Mouse (Mus musculus) cerebellum, postnatal 14 days (tissue): ENCODE results near the gene Fam222b.
A peak's percentile ranks its signal among the peaks of the same experiment; 100 is the strongest.
"Not testable (repeated sequence)": the region's sequence is repeated elsewhere in the genome, so short reads cannot be mapped to it uniquely, and the experiment has no call there.

Experiments used
- DNase-seq, 2 experiments: peaks; one replicate each; pipeline ENCODE4 v3.0.0; 2021; ENCODE audit warnings: mixed read lengths in 2 of 2

Fam222b gene

DNA sequence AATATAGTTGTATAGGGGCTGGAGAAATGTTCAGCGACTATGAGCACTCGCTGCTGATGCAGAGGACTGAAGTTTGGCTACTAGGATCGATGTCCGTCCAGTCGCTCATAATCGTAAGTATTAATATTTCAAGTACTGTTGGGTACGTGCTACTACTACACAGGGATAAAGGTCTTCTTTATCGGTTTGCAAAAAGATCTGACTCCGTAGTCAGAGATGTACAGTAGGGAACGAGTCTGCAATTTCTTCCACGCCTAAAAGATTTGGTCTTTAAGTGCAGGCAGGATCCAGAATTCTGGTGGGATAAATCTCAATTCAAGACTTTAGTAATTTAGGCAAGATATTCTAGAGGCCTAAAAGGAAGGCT lies 340 bp upstream of the Fam222b start:
- no peak for DNase-seq

DNA sequence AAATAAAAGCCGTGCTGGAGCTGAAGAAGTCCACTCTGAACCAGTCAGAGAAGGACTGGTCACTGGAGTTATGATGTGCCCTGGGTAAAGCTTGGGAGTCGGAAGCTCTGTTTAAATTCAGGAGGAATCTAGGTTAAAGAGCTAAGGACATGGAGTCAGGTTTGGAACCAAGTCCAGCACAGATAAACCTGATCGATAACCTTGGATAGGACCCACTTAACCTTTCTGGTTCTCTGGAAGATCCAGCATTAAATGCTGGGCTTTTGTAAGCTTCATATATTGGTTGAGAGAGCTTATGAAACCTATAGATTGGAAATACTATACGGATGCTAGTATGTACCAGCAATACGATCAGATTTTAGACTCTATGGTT lies 670 bp downstream of the Fam222b start:
- no peak for DNase-seq

DNA sequence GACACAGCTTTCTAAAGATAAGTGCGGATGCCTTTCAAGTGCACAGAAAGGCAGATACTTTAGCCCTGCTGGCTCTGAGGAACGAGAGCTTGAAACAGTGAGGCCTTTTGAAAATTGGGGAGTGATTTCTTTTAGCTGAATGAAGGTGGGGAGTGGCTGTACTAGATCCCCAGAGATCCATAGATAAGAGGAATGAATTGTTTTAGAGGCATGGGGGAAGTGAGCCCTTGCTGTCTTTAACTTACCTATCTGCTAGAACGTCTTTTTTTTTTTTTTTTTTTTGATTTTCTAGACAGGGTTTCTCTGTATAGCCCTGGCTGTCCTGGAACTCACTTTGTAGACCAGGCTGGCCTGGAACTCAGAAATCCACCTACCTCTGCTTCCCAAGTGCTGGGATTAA lies 2.6 kb downstream of the Fam222b start:
- DNase-seq, result no peak

DNA sequence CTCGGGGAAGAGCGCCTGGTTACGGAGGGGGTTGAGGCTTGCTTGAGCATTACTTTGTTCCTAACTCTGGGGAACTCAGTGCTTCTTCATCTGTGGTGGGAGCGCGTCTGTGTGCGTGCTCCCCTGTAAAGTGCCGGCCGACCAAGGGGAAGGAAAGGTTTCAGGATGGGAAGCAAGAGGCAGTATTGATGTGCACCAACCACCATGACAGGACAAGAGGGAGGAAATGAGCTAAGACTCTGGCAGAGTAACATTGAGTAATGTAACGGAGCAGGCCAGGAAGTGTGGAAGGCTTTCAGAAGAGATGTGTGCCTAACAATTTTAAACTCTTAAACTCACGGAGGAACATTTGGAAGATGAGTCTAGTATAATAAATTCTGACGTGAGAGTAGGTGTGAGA lies 6.3 kb downstream of the Fam222b start:
- no peak for DNase-seq

DNA sequence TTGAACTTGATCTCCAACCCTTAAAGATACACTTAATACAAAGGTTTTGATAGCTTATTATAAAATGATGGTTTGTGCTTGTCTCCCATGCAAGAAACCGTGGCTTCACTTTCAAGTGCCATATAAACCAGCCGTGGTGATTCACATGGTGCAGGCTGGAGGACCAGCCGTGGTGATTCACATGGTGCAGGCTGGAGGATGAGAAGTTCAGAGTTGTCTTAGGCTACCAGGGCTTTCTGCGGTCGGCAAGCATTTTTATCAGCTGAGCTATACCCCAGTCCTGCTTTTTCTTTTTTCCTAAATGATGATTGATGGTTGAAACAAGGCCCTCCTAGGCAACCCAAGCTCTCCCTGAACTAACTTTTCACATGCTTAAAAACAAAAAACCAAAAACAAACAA lies 7.7 kb downstream of the Fam222b start:
- no peak for DNase-seq

DNA sequence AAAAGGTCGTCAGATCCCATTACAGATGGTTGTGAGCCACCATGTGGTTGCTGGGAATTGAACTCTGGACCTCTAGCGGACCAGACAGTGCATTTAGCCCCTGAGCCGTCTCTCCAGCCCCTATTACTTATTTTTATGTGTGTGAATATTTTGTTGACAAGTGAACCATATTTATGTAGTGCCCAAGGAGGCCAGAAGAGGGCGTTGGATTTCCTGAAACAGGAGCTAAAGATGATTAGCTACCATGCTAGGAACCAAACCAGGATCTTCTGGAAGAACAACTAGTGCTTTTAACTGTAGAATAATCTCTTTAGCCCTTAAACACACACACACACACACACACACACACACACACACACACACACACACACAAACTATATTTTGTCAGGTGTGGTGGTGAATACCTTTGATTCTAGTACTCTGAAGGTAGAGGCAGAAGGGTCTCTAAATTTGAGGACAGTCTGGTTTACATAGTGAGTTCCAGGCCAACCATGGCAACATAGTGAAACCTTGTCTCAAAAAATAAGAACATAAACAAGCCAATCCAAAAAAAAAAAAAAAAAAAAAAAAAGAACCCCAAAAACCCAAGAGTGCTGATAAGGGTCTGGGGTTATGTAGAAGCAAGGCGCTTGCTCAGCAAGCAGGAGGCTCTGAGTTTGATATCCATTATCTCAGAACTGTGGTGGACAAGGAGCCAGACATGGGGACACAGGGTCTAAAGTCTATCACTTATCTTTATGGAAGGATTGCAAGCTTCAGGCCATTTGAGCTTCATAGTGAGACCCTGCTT lies 8.7 kb downstream of the Fam222b start:
- DNase-seq, result peak in 1 of 2 experiments; percentile 36

DNA sequence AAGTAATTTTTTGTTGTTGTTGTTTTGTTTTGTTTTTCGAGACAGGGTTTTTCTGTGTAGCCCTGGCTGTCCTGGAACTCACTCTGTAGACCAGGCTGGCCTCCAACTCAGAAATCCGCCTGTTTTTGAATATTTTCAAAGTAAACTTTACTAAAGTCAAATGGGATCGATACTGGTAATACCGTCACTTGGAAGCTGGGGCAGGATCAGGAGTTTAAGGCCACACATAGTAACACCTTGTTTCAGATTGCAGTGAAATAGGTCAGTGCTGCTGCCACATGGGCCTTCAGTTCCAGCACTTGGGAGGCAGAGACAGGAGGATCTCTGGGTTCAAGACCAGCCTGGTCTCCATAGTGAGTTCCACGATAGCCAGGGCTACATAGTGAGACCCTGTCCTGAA lies 10.0 kb downstream of the Fam222b start:
- DNase-seq, result no peak

DNA sequence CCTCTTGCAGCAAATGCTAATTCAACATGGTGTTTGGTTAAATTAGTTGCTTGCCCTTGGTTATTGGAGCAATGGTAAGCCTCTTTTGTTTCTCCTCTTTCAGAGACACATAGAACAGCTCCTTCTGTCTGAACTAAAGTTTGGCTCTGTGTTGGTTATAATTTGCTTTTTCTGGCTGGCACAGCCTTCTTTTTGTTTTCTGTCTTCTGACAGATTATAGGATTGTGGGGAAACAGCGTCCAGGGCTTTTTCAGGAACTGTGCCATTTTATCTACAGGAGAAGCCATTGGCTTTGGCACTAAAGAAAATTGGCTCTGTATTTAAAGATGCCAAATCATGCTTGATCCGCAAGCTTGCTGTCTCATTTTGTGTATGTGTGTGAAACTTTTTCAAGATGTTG lies 19.2 kb downstream of the Fam222b start:
- DNase-seq, result no peak

DNA sequence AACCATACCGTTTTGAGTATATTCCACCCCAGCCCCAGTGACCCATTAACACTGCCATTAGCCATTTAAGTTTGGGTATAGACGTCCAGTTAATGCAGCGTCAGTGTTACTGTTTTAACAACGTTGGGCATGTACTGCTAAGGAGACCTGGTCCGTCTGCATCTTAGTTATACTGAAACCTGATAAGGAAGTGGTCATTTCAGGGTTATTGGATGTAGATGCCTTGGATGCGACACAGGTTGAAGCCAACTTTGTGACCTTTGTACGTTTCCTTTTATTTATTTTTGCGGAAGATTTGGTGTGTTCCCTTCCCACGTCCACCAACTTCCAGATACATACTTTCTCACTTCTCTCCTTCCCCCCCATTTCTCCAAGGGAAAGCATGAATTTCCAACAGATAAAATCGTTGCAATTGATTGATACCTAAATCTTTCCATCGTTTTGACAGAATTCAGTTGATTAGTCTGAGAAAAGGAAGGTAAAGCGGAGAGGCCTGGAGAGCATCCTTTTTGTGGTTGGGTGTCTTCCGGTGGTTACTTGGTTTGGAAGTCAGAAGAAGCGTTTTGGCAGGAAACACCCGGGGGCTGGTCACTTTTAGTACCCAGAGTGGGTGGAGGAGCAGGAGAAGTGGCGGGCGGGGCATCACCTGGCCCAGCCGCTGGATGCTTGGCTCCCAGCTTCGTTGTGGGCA lies 20.4 kb downstream of the Fam222b start:
- no peak for DNase-seq

DNA sequence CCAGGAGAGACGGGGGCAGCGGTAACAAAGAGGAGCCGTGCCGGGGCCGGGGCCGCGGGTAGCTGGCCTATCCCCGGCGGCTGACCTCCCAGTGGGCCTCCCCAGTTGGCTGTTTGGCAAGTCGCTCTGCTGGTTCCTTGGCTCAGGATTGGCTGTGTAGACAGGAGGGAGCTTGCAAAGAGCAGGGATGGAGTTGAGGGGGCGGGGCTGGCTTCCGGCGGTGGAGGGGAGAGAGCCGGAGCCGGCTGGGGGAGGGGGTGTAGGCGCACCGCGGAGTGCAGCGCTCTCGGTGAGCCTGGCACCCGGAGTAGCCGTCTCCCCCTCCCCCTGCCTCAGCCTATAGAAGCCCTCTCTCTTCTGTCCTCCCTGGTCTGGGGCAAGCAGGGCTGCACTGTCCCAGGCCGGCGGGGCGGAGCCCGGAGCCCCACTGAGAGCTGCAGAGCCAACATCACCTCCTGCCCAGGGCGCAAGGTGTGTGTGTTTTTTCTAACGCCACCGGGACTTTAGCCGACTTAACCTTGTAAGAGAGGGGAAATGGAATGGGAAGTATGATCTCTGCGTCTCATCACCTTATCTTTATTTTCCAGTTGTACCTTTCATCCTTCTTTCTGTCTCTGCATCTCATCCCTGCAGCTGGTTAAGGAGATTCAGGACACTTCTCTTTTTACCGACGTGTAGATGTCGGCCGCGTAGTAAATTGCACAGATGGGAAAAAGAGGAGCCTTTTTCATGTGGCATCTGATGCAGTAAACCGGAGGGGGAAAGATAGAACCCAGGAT lies 21.1 kb downstream of the Fam222b start:
- peak; percentile 93 to 96 for DNase-seq

DNA sequence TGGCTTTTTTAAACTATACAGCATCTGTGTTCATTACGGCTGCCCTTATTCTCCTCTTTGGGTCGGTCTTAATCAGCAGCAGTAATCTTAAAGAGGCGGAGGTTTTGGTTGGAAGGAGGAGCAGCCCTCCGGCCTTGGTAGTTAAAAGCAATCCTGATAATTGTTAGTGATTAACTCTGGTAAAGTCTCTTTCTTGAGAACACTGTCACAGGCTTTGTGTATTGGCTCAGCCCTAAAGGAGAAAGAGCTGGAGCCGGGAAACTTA lies 21.6 kb downstream of the Fam222b start:
- DNase-seq, result no peak

DNA sequence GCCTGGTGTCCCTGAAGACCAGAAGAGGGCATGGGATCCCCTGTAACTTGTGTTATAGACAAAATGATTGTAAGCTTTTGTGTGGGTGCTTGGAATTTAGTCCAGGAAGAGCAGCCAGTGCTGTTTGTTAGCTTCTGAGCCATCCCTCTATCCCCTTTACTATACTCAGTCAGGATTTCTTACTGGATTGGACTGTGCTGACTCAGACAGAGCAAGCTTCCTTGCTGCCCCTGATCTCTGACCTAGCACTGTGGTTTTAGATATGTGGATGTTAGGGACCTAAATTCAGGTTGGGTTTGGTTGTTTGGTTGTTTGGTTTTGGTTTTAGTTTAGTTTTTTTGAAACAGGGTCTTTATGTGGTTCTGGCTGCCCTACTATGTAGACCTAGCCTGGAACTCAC lies 24.0 kb downstream of the Fam222b start:
- no peak for DNase-seq

DNA sequence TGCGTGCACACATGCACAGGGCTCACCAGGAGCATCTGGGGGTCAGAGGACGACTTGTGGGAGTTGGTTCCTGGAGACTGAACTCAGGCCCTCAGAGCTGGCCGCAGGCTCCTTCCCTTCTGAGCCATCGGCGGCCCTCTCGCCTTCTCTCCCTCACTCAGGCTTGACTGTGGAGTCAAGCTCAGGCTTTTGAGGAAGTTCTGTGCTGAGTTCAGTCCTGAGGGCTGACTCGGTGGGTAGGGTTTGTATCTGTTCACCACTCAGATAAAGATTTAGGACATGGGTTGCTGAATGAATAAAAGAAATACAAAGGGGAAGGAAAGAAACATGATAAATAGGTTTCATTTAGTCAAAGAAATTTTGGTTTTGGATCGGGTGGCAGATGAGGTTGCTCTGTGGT lies 25.4 kb downstream of the Fam222b start:
- DNase-seq, result no peak

DNA sequence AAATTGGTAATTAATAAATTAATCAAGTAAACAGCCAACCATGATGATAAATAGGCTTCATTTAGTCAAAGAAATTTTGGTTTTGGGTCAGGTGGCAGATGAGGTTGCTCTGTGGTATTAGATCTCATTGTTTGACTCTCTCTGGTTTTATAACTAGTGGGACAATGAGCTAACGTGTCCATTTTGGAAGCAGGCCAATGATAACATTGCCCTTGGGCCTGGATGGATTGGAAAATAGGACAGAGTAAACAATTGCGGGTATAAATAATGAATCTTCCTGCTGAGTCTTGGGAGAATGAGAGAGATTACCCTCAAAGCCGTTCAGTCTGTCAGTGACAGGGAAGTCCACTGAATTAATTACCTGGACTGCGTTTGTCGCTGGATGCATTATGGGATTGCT lies 26.7 kb downstream of the Fam222b start:
- peak; percentile 27 to 31 for DNase-seq

DNA sequence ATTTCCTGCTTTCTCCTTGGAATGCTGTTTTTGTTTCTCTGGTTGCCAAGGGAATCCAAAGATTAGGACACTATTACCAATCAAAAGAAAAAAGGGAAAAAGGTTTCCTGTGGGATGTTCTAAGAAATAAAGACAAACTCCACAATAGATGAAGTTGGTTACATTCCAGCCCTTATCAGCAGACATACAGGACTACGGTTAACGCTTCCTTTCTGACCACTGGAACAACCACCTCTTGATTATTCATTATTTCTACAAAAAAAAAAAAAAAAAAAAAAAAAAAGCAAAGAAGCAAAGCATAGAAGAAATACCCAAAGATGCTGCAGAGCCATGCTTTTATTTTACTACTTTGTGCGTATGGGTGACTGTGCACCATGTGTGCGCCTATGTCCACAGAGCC lies 28.4 kb downstream of the Fam222b start:
- DNase-seq, result no peak

DNA sequence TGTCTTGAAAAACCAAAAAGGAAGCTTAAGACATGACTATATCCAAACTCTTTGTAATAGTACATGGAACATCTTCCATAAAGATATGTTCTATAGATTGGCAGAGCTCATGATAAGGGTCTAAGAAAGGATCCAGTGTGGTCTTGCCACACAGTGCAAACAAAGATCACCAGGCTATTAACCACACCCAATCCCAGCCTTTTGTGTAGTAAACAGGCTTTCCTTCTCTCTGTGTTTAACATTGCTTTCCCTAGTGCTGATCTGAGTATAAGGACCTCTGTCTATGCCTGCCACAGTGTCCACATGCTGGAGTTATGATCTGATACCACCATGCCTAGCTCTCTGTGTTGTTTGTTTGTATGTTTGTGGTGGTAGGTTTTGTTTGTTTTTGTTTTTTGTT lies 29.3 kb downstream of the Fam222b start:
- no peak for DNase-seq

DNA sequence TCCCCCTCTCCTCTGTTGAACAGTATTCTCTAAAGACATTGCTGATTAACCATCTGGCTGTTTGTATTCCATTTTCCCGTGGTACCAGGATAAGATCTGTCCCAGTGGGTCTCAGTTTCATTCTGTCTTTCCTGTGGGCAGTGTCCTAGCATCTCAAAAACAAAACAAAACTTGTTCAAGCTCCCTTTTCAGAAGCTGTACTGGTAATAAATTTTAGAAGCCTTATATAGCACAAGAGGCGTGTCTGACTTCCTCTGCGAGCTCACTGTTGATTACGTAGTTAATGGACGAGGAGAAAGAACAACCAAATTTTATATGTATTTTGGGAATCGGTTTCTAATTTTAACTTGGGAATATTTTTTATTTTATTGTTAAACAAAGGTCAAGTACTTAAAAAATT lies 31.2 kb downstream of the Fam222b start:
- DNase-seq, result no peak

DNA sequence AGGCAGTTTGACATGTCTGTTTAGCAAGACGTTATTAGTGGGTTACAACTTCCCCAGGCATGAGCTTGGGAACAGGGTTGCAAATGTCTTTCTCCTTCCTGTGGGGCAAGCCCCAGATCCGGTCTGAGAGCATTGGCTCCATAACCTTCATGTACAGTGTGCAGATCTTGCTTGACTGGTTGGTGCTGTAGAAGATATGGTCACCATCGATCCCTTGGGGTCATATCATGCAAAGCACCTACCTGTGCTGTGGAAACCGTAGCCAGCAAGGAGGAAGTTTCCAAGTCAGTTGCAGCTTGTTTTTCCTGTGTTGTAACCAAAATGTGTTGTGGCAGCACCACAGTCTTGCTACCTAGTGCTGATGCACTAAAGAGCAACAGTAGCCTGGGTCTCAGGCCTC lies 32.3 kb downstream of the Fam222b start:
- no peak for DNase-seq

DNA sequence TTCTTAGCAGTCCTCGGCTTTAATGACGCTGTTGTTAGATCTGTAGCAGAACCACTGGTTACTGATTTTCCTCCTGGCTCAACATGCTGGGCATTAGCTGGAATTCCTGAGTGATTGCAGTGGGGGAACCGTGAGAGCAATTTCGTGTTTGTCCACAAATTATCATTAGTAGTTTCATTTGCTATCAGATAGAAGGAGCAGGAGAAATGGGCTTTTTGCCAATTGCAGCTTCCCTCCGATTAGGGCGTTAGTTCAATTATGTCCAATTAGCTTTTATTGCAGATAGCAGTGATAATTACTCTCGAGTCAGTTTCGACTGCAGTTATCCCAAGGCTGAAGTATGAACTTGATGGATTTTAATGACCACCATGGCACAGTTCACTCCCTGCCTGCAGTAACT lies 35.0 kb downstream of the Fam222b start:
- DNase-seq, result no peak

DNA sequence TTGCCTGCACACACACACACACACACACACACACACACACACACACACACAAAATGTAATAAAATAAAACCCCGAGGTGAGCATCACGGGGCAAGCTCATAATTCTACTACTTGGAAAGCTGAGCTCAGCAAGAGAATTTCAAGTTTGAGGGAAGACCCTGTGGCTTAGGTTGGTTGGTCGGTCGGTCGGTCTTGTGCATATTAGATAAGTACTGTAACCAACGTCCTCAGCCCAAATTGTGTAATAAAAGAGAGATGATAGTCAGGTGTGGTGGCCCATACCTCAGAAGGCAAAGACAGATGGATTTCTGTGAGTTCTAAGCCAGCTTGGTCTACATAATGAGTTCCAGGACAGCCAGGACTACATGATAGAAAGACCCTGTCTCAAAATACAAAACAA lies 39.5 kb downstream of the Fam222b start:
- no peak for DNase-seq

DNA sequence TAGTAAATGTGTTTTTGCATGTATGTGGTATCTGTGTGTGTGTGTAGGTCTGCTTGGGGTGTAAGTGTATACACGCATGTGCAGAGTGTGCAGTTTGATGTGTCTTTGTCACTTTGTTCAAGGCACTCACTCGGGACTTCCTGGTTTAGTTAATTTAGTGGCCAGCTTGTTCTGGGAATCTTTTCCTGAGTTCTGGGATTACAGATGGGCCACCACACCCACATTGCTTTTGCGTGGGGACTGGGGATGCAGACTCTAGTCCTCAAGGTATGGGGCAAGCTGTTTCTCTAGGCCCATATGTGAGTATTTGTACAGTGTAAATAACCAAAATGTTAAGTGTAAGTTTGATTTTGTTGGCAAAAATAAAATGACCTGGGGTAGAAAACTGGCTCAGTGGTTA lies 39.9 kb downstream of the Fam222b start:
- DNase-seq, result no peak

DNA sequence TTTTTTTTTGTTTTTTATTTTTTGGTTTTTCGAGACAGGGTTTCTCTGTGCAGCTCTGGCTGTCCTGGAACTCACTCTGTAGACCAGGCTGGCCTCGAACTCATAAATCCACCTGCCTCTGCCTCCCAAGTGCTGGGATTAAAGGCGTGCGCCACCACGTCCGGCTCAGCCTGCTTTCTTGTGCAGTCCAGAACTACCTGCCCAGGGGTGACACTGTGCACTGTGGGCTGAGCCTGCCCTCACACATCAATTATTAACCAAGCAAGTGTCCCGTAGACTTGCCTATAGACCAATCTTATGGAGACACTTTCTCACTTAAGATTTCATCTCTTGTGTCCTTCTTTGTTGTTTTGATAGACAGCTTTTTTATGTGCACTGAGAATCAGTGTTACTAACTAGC lies 40.9 kb downstream of the Fam222b start:
- DNase-seq, result not testable (repeated sequence)

DNA sequence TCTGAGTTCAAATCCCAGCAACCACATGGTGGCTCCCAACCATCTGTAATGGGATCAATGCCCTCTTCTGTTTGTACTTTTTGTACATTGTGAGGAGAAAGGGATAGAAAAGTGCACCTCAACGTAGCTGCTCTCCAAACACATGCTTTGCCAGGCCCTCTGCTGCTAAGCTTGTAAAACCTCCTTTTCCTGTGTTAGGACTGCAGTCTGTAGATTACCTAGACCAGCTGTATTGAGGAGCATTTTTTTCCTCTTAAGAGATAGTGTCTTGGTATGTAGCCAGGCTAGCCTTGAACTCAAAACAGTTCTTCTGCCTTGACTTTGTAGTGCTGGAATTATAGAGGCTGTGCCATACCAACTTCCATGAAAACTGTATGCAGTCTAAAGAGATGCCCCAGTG lies 41.7 kb downstream of the Fam222b start:
- no peak for DNase-seq

DNA sequence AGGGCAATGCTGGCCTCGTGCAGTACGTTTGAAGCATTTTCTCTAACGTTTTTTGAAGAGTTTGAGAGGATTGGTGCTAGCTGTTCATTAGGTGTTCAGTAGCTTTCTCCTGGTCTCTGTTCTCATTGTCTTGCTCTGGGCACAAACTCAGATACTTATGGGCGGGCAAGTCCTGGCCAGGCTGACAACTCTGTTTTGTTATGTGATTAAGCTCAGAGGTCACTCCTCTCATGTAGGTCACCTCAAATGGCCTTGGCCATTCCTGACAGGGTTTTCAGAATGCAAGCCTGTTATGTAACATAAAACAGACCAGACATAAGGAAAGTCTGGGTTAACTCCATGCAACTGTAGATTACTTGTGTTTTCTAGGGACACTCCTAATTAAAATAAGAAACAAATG lies 43.1 kb downstream of the Fam222b start:
- no peak for DNase-seq
